Mouse (Mus musculus) kidney, postnatal 0 days (tissue): ENCODE measurements around the gene Wars2. TPM values are rescaled to one million over a fixed set of nuclear protein-coding genes. Genes with fewer than 3 reads are reported as not detected.

ENCODE experiments used
- ATAC-seq: fragments of 200-750 bp; cut with Nextera tagmentation; replicated peaks from 2 replicates; pipeline ENCODE4 v1.8.0; 2017; ENCODE audit warnings: low read depth, moderate number of reproducible peaks, moderate TSS enrichment, moderate library complexity; ENCODE audit not compliant: low FRiP score
- DNase-seq: peaks from one replicate; pipeline ENCODE4 v3.0.0-alpha.2; 2016; ENCODE audit warnings: low spot score
- H3K27ac ChIP-seq: fragments of 300-500 bp; sonication (generic); 2 replicates; pipeline ENCODE4 v1.5.1; 2014; ENCODE audit warnings: mild to moderate bottlenecking
- H3K27me3 ChIP-seq: fragments of 300-500 bp; sonication (generic); 2 replicates; pipeline ENCODE4 v1.6.1; 2014; ENCODE audit warnings: low read length, mixed read lengths; ENCODE audit not compliant: insufficient read depth
- H3K36me3 ChIP-seq: fragments of 300-500 bp; sonication (generic); 2 replicates; pipeline ENCODE4 v1.6.1; 2014; ENCODE audit warnings: low read length, mixed read lengths; ENCODE audit not compliant: insufficient read depth
- H3K4me1 ChIP-seq: fragments of 300-500 bp; sonication (generic); replicated peaks from 2 replicates; pipeline ENCODE4 v1.6.1; 2014; ENCODE audit warnings: antibody characterized with exemption, low read length, mixed read lengths; ENCODE audit not compliant: insufficient read depth
- H3K4me2 ChIP-seq: fragments of 300-500 bp; sonication (generic); 2 replicates; pipeline ENCODE4 v1.6.1; 2014; ENCODE audit warnings: mild to moderate bottlenecking, low read length, moderate library complexity, mixed read lengths
- H3K4me3 ChIP-seq: fragments of 300-500 bp; sonication (generic); replicated peaks from 2 replicates; pipeline ENCODE4 v1.5.1; 2014; ENCODE audit warnings: low read depth, low read length
- H3K9ac ChIP-seq: fragments of 300-500 bp; sonication (generic); 2 replicates; pipeline ENCODE4 v1.6.1; 2014; ENCODE audit warnings: low read depth, low read length
- H3K9me3 ChIP-seq: fragments of 300-500 bp; sonication (generic); replicated peaks from 2 replicates; pipeline ENCODE4 v1.6.1; 2016; ENCODE audit warnings: low read length, inconsistent platforms, mixed read lengths
- CTCF ChIP-seq: IDR thresholded peaks from 2 replicates; pipeline ENCODE4 v1.5.1; 2016; ENCODE audit warnings: antibody characterized with exemption, low read depth, mild to moderate bottlenecking, moderate library complexity
- WGBS: fragments of 180-500 bp; shearing (Covaris S2); extraction: QIAGEN DNeasy Blood & Tissue Kit; methylation state at CpG from one replicate; pipeline ENCODE4 v1.1.7; 2014; 5-methylcytosine and 5-hydroxymethylcytosine counted together
- polyA plus RNA-seq: library from polyadenylated mRNA; unstranded; fragments of >200 nt; fragmentation: Nextera tagmentation; extraction: Ambion mirVana; gene quantifications from 2 replicates; pipeline ENCODE4 v1.2.1, GENCODE M21; 2015

Wars2 gene
- polyA plus RNA-seq, 1 experiment from 2014 or later, result 6.4 TPM

- DNase-seq (no peak), ATAC-seq (no peak)
- Histone ChIP-seq H3K9me3 (no peaks in the 10 kb centered on the region), H3K4me1 (no peaks in the 10 kb centered on the region), H3K27ac (no peak overlapping the region), H3K27me3 (no peaks in the 10 kb centered on the region), H3K36me3 (no peaks in the 10 kb centered on the region), H3K4me3 (no peak overlapping the region), H3K9ac (no peak overlapping the region), H3K4me2 (no peak overlapping the region)
- no peak for TF ChIP-seq CTCF
- WGBS, result 48% methylated on average over 4 of the region's 4 CpGs
These were observed 16.7 kb downstream of the Wars2 start for GRCm38 (mm10) chr3:99157451-99158015.

GRCm38 (mm10) chr3:99160016-99160415, 19.1 kb downstream of the Wars2 start:
- no peak overlapping the region for H3K9ac ChIP-seq

GRCm38 (mm10) chr3:99162191-99162590, 21.3 kb downstream of the Wars2 start:
- no peaks in the 10 kb centered on the region for H3K36me3 ChIP-seq
- ATAC-seq, result no peak
- H3K27me3 ChIP-seq, result no peaks in the 10 kb centered on the region
- no peak for TF ChIP-seq CTCF
- H3K9ac ChIP-seq, result no peak overlapping the region
- no peak overlapping the region for H3K4me2 ChIP-seq
- no peak overlapping the region for H3K4me3 ChIP-seq
- DNase-seq, result no peak
- 89% methylated on average over 2 of the region's 2 CpGs for WGBS
- H3K9me3 ChIP-seq, result no peaks in the 10 kb centered on the region
- no peaks in the 10 kb centered on the region for H3K4me1 ChIP-seq
- H3K27ac ChIP-seq, result no peak overlapping the region

More at GRCm38 (mm10) chr3:99160016-99160415, 19.1 kb downstream of the Wars2 start:
- H3K4me1 ChIP-seq, result no peaks in the 10 kb centered on the region
- no peaks in the 10 kb centered on the region for H3K9me3 ChIP-seq
- no peak for DNase-seq
- no peak for ATAC-seq
- H3K27me3 ChIP-seq, result no peaks in the 10 kb centered on the region
- H3K36me3 ChIP-seq, result no peaks in the 10 kb centered on the region
- no peak for TF ChIP-seq CTCF
- H3K4me3 ChIP-seq, result no peak overlapping the region
- H3K4me2 ChIP-seq, result no peak overlapping the region
- WGBS, result 91% methylated on average over 3 of the region's 3 CpGs
- H3K27ac ChIP-seq, result no peak overlapping the region

GRCm38 (mm10) chr3:99167734-99168133, 26.9 kb downstream of the Wars2 start:
- no peak for ATAC-seq
- 72% methylated on average over 4 of the region's 4 CpGs for WGBS
- DNase-seq, result no peak

GRCm38 (mm10) chr3:99173178-99173577, 32.3 kb downstream of the Wars2 start:
- H3K4me3 ChIP-seq, result no peak overlapping the region
- no peaks in the 10 kb centered on the region for H3K36me3 ChIP-seq
- no peaks in the 10 kb centered on the region for H3K9me3 ChIP-seq
- H3K4me2 ChIP-seq, result no peak overlapping the region
- no peak for TF ChIP-seq CTCF
- ATAC-seq (no peak), DNase-seq (no peak)
- no peaks in the 10 kb centered on the region for H3K4me1 ChIP-seq
- H3K27ac ChIP-seq, result no peak overlapping the region
- 90% methylated on average over 5 of the region's 5 CpGs for WGBS
- H3K27me3 ChIP-seq, result no peaks in the 10 kb centered on the region
- no peak overlapping the region for H3K9ac ChIP-seq

More at GRCm38 (mm10) chr3:99167734-99168133, 26.9 kb downstream of the Wars2 start:
- Histone ChIP-seq H3K9ac (no peak overlapping the region), H3K27me3 (no peaks in the 10 kb centered on the region), H3K4me2 (no peak overlapping the region), H3K27ac (no peak overlapping the region), H3K36me3 (no peaks in the 10 kb centered on the region), H3K4me3 (no peak overlapping the region), H3K4me1 (no peaks in the 10 kb centered on the region), H3K9me3 (no peaks in the 10 kb centered on the region)
- TF ChIP-seq CTCF, result peak; percentile 19; the same call in 1 of the 2 replicates

- Histone ChIP-seq H3K4me3 (no peak overlapping the region), H3K9me3 (no peaks in the 10 kb centered on the region), H3K4me2 (0 out of 2 replicates have a peak overlapping the region, but pooled peaks have one; percentile 7), H3K4me1 (no peaks in the 10 kb centered on the region), H3K36me3 (no peaks in the 10 kb centered on the region), H3K27me3 (no peaks in the 10 kb centered on the region), H3K27ac (no peak overlapping the region), H3K9ac (no peak overlapping the region)
- no peak for TF ChIP-seq CTCF
- ATAC-seq, result no peak
- DNase-seq, result peak; percentile 12
- 17% methylated on average over 9 of the region's 9 CpGs for WGBS
These were observed 33.9 kb downstream of the Wars2 start for GRCm38 (mm10) chr3:99174658-99175304.
